Mouse (Mus musculus) embryo, embryonic 11.5 days (tissue): ENCODE measurements around the gene Sept9.

Experiments
- DNase-seq: peaks from one replicate; pipeline ENCODE4 v3.0.0-alpha.2; 2012; ENCODE audit warnings: low read depth, low spot score

Sept9 gene

GRCm38 (mm10) chr11:117199282-117200175 lies at the start of gene Sept9:
Gene Sept9 (plus strand): TSS chr11:117199661.
- no peak for DNase-seq

GRCm38 (mm10) chr11:117150467-117150966 lies 48.9 kb upstream of the Sept9 start:
- DNase-seq = no peak

GRCm38 (mm10) chr11:117151461-117151860 lies 48.0 kb upstream of the Sept9 start:
- DNase-seq = no peak

GRCm38 (mm10) chr11:117152541-117152940 lies 46.9 kb upstream of the Sept9 start:
- no peak for DNase-seq

GRCm38 (mm10) chr11:117153553-117153952 lies 45.9 kb upstream of the Sept9 start:
- DNase-seq = no peak

- no peak for DNase-seq
Measured at GRCm38 (mm10) chr11:117154088-117154815, 45.2 kb upstream of the Sept9 start.

GRCm38 (mm10) chr11:117156725-117157124 lies 42.7 kb upstream of the Sept9 start:
- DNase-seq = peak; percentile 60

GRCm38 (mm10) chr11:117158343-117158742 lies 41.1 kb upstream of the Sept9 start:
- DNase-seq = no peak

- no peak for DNase-seq
Measured at GRCm38 (mm10) chr11:117159257-117159945, 40.1 kb upstream of the Sept9 start.

GRCm38 (mm10) chr11:117159946-117160307 lies 39.5 kb upstream of the Sept9 start:
- no peak for DNase-seq

- no peak for DNase-seq
Measured at GRCm38 (mm10) chr11:117160791-117161190, 38.7 kb upstream of the Sept9 start.

- no peak for DNase-seq
Measured at GRCm38 (mm10) chr11:117161574-117161973, 37.9 kb upstream of the Sept9 start.

GRCm38 (mm10) chr11:117163098-117163497 lies 36.4 kb upstream of the Sept9 start:
- DNase-seq = no peak

GRCm38 (mm10) chr11:117163771-117164170 lies 35.7 kb upstream of the Sept9 start:
- DNase-seq = no peak

GRCm38 (mm10) chr11:117168278-117169087 lies 31.0 kb upstream of the Sept9 start:
- no peak for DNase-seq

GRCm38 (mm10) chr11:117169088-117169635 lies 30.3 kb upstream of the Sept9 start:
- DNase-seq = no peak

- DNase-seq = no peak
Measured at GRCm38 (mm10) chr11:117169801-117170565, 29.5 kb upstream of the Sept9 start.

GRCm38 (mm10) chr11:117174098-117174892 lies 25.2 kb upstream of the Sept9 start:
- no peak for DNase-seq

- DNase-seq = no peak
Measured at GRCm38 (mm10) chr11:117174924-117175323, 24.5 kb upstream of the Sept9 start.
